Mouse (Mus musculus): ENCODE results near the gene Ccdc77. TPM values are rescaled to one million over a fixed set of nuclear protein-coding genes. Genes with fewer than 3 reads are reported as not detected.
A peak's percentile ranks its signal among the peaks of the same experiment; 100 is the strongest.

Ccdc77 gene
- total and polyA plus RNA-seq, 3 experiments: 18.2 to 25.2 (median 21.0) TPM

GRCm38 (mm10) chr6:120362124-120362523, 2.0 kb downstream of the Ccdc77 start:
- in situ Hi-C loops (cut with MboI; ENCODE audit: low pct_ligation_motif_present, low pct_unique_long_range_greater_than_20kb, low sequenced_read_pairs) (no loop called here), dilution Hi-C loops (cut with MboI; ENCODE audit: extremely low pct_ligation_motif_present, extremely low pct_unique_long_range_greater_than_20kb, low sequenced_read_pairs) (no loop called here)
- Histone ChIP-seq H3K4me1 (ENCODE audit: control insufficient read depth in 1 of 2, insufficient read depth in 2 of 2) (peaks cover 4 to 23% of the 10 kb centered on the region in 2 experiments; a peak in 2 of 4 replicates), H3K4me3 (replicated peaks in 1 of 3; ENCODE audit: low read depth in 2 of 3, low read length in 2 of 3, poor library complexity in 1 of 3) (peak overlapping the region in 1 of 3 experiments; percentile 13), H3K27ac (ENCODE audit: insufficient read depth, low read depth) (no peak overlapping the region), H3K79me2 (replicated peaks; ENCODE audit: control insufficient read depth, extremely low read depth, insufficient read depth, poor library complexity, severe bottlenecking) (peaks cover 31% of the 10 kb centered on the region), H3K9ac (ENCODE audit: insufficient read depth, low read depth) (peak overlapping the region; percentile 73), H3K36me3 (replicated peaks in 1 of 2; ENCODE audit: control insufficient read depth in 1 of 2, insufficient read depth in 1 of 2, low read length in 1 of 2) (peaks cover 0 to 3% of the 10 kb centered on the region in 2 experiments), H3K27me3 (replicated peaks) (no peaks in the 10 kb centered on the region), H3K4me2 (ENCODE audit: insufficient read depth, low read depth, poor library complexity, severe bottlenecking) (peak overlapping the region; percentile 69; the same call in 1 of the 2 replicates), H3K9me3 (replicated peaks; ENCODE audit: low read length) (no peaks in the 10 kb centered on the region)
- TF ChIP-seq ZNF384 (IDR thresholded peaks at IDR 0.05; ENCODE audit: low read depth, low read length) (peak; percentile 69; the same call in 1 of the 2 replicates), NELFE (IDR thresholded peaks at IDR 0.05; ENCODE audit: low read depth, low read length) (no peak), CTCF (conservative IDR thresholded peaks at IDR 0.05 in 1 of 2, IDR thresholded peaks at IDR 0.05 in 1 of 2; ENCODE audit: low read depth in 2 of 2, low read length in 2 of 2) (no peak), ETS1 (conservative IDR thresholded peaks at IDR 0.05; ENCODE audit: low read depth, low read length) (no peak)
- no peak for DNase-seq (ENCODE audit: extremely low read depth)

- dilution Hi-C loops (cut with MboI; ENCODE audit: extremely low pct_ligation_motif_present, extremely low pct_unique_long_range_greater_than_20kb, low sequenced_read_pairs) (no loop called here), in situ Hi-C loops (cut with MboI; ENCODE audit: low pct_ligation_motif_present, low pct_unique_long_range_greater_than_20kb, low sequenced_read_pairs) (no loop called here)
- H3K4me3 ChIP-seq (replicated peaks in 1 of 3; ENCODE audit: low read depth in 2 of 3, low read length in 2 of 3, poor library complexity in 1 of 3): peak overlapping the region; percentile 58 to 79 (median 77)
- TF ChIP-seq USF2 (conservative IDR thresholded peaks at IDR 0.05; ENCODE audit: low read depth, low read length) (no peak), ELF1 (IDR thresholded peaks at IDR 0.05; ENCODE audit: low read depth, low read length) (peak; percentile 86), KAT2A (IDR thresholded peaks at IDR 0.05; ENCODE audit: insufficient replicate concordance, low read length) (peak; percentile 98), ZMIZ1 (IDR thresholded peaks at IDR 0.05; ENCODE audit: low read depth, low read length) (peak; percentile 58; the same call in 1 of the 2 replicates), ZKSCAN1 (IDR thresholded peaks at IDR 0.05; ENCODE audit: borderline replicate concordance, low read depth, low read length) (no peak), HCFC1 (IDR thresholded peaks at IDR 0.05; ENCODE audit: low read depth, low read length) (peak; percentile 100), MAZ (IDR thresholded peaks at IDR 0.05; ENCODE audit: low read depth, low read length) (peak; percentile 90), BHLHE40 (IDR thresholded peaks at IDR 0.05; ENCODE audit: low read depth, low read length) (no peak; the same call in 1 of the 2 replicates), ZC3H11A (IDR thresholded peaks at IDR 0.05; ENCODE audit: low read depth, low read length) (no peak), SIN3A (IDR thresholded peaks at IDR 0.05; ENCODE audit: low read length) (peak; percentile 97), IRF4 (IDR thresholded peaks at IDR 0.05; ENCODE audit: low read depth, low read length) (peak; percentile 75), MYC (IDR thresholded peaks at IDR 0.05; ENCODE audit: low read depth, low read length) (peak; percentile 96), MXI1 (IDR thresholded peaks at IDR 0.05; ENCODE audit: low read depth, low read length) (peak; percentile 82), JUND (conservative IDR thresholded peaks at IDR 0.05; ENCODE audit: low read depth, low read length) (0 out of 2 replicates have a peak, but pooled peaks have one; percentile 35), USF1 (IDR thresholded peaks at IDR 0.05; ENCODE audit: low read depth, low read length) (no peak), MAX (IDR thresholded peaks at IDR 0.05; ENCODE audit: low read length) (peak; percentile 80), NRF1 (IDR thresholded peaks at IDR 0.05; ENCODE audit: low read depth, low read length) (peak; percentile 73), PAX5 (IDR thresholded peaks at IDR 0.05; ENCODE audit: low read length) (no peak), ZNF384 (IDR thresholded peaks at IDR 0.05; ENCODE audit: low read depth, low read length) (no peak), E2F4 (IDR thresholded peaks at IDR 0.05; ENCODE audit: insufficient replicate concordance, low read depth, low read length) (peak; percentile 29; the same call in 1 of the 2 replicates), MAFK (IDR thresholded peaks at IDR 0.05; ENCODE audit: insufficient replicate concordance, low read length) (no peak), TBP (conservative IDR thresholded peaks at IDR 0.05; ENCODE audit: low read depth, low read length) (peak; percentile 86; the same call in 1 of the 2 replicates), JUN (IDR thresholded peaks at IDR 0.05; ENCODE audit: insufficient read depth, low read depth, low read length) (no peak), CHD1 (IDR thresholded peaks at IDR 0.05; ENCODE audit: low read depth, low read length) (0 out of 2 replicates have a peak, but pooled peaks have one; percentile 49), NELFE (IDR thresholded peaks at IDR 0.05; ENCODE audit: low read depth, low read length) (peak; percentile 92), RAD21 (IDR thresholded peaks at IDR 0.05; ENCODE audit: low read depth, low read length) (no peak), MEF2A (IDR thresholded peaks at IDR 0.05; ENCODE audit: borderline replicate concordance, low read depth, low read length) (no peak)
Observed at GRCm38 (mm10) chr6:120356951-120357945, 6.9 kb downstream of the Ccdc77 start.

More at GRCm38 (mm10) chr6:120356951-120357945, 6.9 kb downstream of the Ccdc77 start:
- Histone ChIP-seq H3K36me3 (replicated peaks in 1 of 2; ENCODE audit: control insufficient read depth in 1 of 2, insufficient read depth in 1 of 2, low read length in 1 of 2) (peaks cover 7 to 21% of the 10 kb centered on the region in 2 experiments), H3K4me1 (ENCODE audit: control insufficient read depth in 1 of 2, insufficient read depth in 2 of 2) (peaks cover 6 to 33% of the 10 kb centered on the region in 2 experiments; a peak in 2 of 4 replicates), H3K27ac (ENCODE audit: insufficient read depth, low read depth) (peak overlapping the region; percentile 38), H3K9me3 (replicated peaks; ENCODE audit: low read length) (no peaks in the 10 kb centered on the region), H3K27me3 (replicated peaks) (no peaks in the 10 kb centered on the region), H3K79me2 (replicated peaks; ENCODE audit: control insufficient read depth, extremely low read depth, insufficient read depth, poor library complexity, severe bottlenecking) (peaks cover 19% of the 10 kb centered on the region), H3K9ac (ENCODE audit: insufficient read depth, low read depth) (peak overlapping the region; percentile 95), H3K4me2 (ENCODE audit: insufficient read depth, low read depth, poor library complexity, severe bottlenecking) (peak overlapping the region; percentile 99)
- peak; percentile 96 for DNase-seq (ENCODE audit: extremely low read depth)
